Mouse (Mus musculus): ENCODE measurements at regions not wholly inside any gene's neighbourhood (a gene's known extent, or its start where the extent isn't known, plus 50 kb on each side); places are given as distances from the start of the nearest gene placed in this dataset.

GRCm38 (mm10) chr15:11459306-11459705, 59.8 kb upstream of the Tars start:
- TF ChIP-seq CTCF (IDR thresholded peaks at IDR 0.05; ENCODE audit: control insufficient read depth, insufficient read depth, insufficient read length) (no peak), USF1 (IDR thresholded peaks at IDR 0.05; ENCODE audit: low read depth) (no peak)

All from C2C12 (cell line).